Mouse (Mus musculus): ENCODE measurements around the gene Arntl2.
"Not testable (repeated sequence)": the region's sequence is repeated elsewhere in the genome, so short reads cannot be mapped to it uniquely, and the experiment has no call there.

GRCm38 (mm10) chr6:146775864-146776263, 20.0 kb upstream of the Arntl2 start:
- TF ChIP-seq CTCF (IDR thresholded peaks at IDR 0.05; ENCODE audit: borderline replicate concordance, insufficient read depth, low read length); POLR2A (IDR thresholded peaks at IDR 0.05; ENCODE audit: low read depth, low read length): not testable (repeated sequence)
